Mouse (Mus musculus) embryonic facial prominence, embryonic 11.5 days (tissue): ENCODE measurements around the gene Strada. TPM values are rescaled to one million over a fixed set of nuclear protein-coding genes. Genes with fewer than 3 reads are reported as not detected.

Experiments
- ATAC-seq: fragments of 200-750 bp; cut with Nextera tagmentation; replicated peaks from 2 replicates; pipeline ENCODE4 v1.8.0; 2017; ENCODE audit warnings: low read depth; ENCODE audit not compliant: insufficient number of reproducible peaks, low FRiP score, low TSS enrichment
- DNase-seq: peaks from one replicate; pipeline ENCODE4 v3.0.0-alpha.2; 2015; ENCODE audit warnings: low spot score
- H3K27ac ChIP-seq: fragments of 300-500 bp; sonication (generic); replicated peaks from 2 replicates; pipeline ENCODE4 v1.5.1; 2014; ENCODE audit warnings: mild to moderate bottlenecking, low read depth, low read length, control low read depth
- H3K27me3 ChIP-seq: fragments of 300-500 bp; sonication (generic); 2 replicates; pipeline ENCODE4 v1.6.1; 2014; ENCODE audit warnings: mild to moderate bottlenecking, low read length, moderate library complexity, mixed read lengths; ENCODE audit not compliant: control insufficient read depth, insufficient read depth
- H3K36me3 ChIP-seq: fragments of 300-500 bp; sonication (generic); replicated peaks from 2 replicates; pipeline ENCODE4 v1.6.1; 2014; ENCODE audit warnings: low read depth, mild to moderate bottlenecking, low read length, moderate library complexity, mixed read lengths; ENCODE audit not compliant: control insufficient read depth, insufficient read depth
- H3K4me1 ChIP-seq: fragments of 300-500 bp; sonication (generic); 2 replicates; pipeline ENCODE4 v1.6.1; 2014; ENCODE audit warnings: low read length, mixed read lengths; ENCODE audit not compliant: control insufficient read depth, insufficient read depth
- H3K4me2 ChIP-seq: fragments of 300-500 bp; sonication (generic); 2 replicates; pipeline ENCODE4 v1.6.1; 2014; ENCODE audit warnings: low read depth, mild to moderate bottlenecking, control low read depth, low read length, moderate library complexity
- H3K4me3 ChIP-seq: fragments of 300-500 bp; sonication (generic); 2 replicates; pipeline ENCODE4 v1.5.1; 2014; ENCODE audit warnings: low read depth, low read length, control low read depth
- H3K9ac ChIP-seq: fragments of 300-500 bp; sonication (generic); replicated peaks from 2 replicates; pipeline ENCODE4 v1.6.1; 2014; ENCODE audit warnings: mild to moderate bottlenecking, control low read depth, low read length
- H3K9me3 ChIP-seq: fragments of 300-500 bp; sonication (generic); replicated peaks from 2 replicates; pipeline ENCODE4 v1.6.1; 2016; ENCODE audit warnings: mild to moderate bottlenecking, low read length, inconsistent platforms, mixed read lengths; ENCODE audit not compliant: control insufficient read depth
- WGBS: fragments of 180-500 bp; shearing (Covaris S2); extraction: QIAGEN DNeasy Blood & Tissue Kit; methylation state at CpG from one replicate; pipeline ENCODE4 v1.1.7; 2014; 5-methylcytosine and 5-hydroxymethylcytosine counted together
- polyA plus RNA-seq: library from polyadenylated mRNA; unstranded; fragments of >200 nt; fragmentation: Nextera tagmentation; extraction: Ambion mirVana; gene quantifications from 2 replicates; pipeline ENCODE4 v1.2.1, GENCODE M21; 2014

Strada gene
- polyA plus RNA-seq, 1 experiment from 2014 or later, result 33.4 TPM

DNA sequence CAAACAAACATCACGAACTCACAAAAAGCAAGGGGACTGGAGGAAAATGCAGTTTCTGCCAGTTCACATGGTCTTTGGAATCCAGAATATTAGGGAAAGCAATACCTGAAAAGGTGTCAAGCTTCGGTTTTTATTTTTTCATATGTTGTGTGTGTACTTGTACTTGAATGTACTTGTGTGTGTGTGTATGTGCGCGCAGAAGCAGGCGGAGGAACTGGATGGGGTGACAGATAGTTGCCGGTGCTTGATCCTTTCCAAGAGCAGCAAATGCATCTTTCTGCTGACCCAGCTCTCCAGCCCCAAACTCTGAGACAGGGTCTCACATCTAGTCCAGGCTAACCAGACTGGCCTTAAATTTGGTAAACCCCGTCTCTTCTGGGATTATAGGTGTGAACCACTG lies 7.1 kb downstream of the Strada start:
- Histone ChIP-seq H3K27me3 (no peaks in the 10 kb centered on the region), H3K27ac (no peak overlapping the region), H3K4me3 (no peak overlapping the region), H3K36me3 (no peaks in the 10 kb centered on the region), H3K9me3 (no peaks in the 10 kb centered on the region), H3K4me1 (no peaks in the 10 kb centered on the region), H3K9ac (no peak overlapping the region), H3K4me2 (no peak overlapping the region)
- no peak for ATAC-seq
- DNase-seq, result no peak
- 93% methylated on average over 7 of the region's 7 CpGs for WGBS

DNA sequence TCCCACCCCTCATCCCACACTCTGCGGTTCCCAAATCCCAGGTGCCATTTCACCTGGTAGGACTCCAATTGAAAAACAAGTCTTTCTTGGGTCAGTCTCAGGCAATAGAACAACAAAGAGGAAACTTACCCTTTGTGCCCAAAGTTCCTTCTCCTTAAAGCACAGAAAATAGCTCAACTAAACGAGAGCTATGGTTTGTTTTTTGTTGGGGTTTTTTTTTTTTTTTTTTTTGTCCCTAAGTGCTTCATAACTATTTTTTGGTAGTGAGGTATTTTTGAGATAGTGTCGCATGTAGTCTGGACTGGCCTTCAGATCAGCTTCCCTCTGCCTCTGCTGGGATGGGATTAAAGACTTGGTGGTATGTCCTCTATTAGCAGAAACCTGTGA lies 7.8 kb downstream of the Strada start:
- ATAC-seq (no peak), DNase-seq (no peak)
- no peaks in the 10 kb centered on the region for H3K36me3 ChIP-seq
- peak overlapping the region; percentile 26 for H3K4me2 ChIP-seq
- peak overlapping the region; percentile 57 for H3K9ac ChIP-seq
- no peak overlapping the region for H3K27ac ChIP-seq
- H3K9me3 ChIP-seq, result no peaks in the 10 kb centered on the region
- no peaks in the 10 kb centered on the region for H3K4me1 ChIP-seq
- H3K4me3 ChIP-seq, result peak overlapping the region; percentile 59
- no peaks in the 10 kb centered on the region for H3K27me3 ChIP-seq
- WGBS, result 38% methylated on average over 3 of the region's 3 CpGs

DNA sequence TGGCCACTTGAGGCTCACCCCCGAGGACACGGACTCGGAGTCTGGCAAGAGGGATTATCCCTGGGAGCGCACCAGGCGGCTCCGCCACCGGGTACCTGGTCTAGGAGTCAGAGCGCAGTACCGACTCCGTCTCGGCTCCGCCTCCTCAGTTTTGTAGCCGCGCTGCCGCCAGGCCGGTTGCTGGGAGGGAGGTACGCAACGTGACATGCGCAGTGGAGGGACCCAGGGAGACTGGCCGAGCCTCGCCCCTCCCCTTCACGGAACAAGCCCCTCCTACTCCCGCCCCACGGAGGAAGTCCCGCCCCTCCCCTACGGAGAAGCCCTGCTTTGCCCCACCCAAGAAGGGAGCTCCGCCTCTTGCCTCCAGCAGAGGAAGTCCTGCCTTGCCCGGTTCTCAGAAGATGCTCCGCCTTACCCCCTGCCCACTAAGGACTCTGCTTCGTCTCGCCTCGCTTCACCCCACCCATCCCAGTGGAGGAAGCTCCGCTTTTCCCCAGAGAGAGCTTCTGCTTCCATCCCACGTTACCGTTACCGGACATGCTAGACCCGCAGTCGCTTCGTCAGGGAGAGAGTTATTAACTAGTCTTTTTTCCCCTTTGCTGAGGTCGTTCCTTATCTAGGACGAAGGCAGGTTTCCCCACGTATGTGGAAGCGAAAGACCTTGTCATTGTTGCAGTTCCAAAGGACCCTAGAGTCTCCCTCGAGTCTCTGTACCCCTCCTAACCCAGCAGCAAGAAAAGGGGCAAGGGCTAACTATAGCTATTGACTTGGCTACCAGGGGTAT lies 8.4 kb downstream of the Strada start:
- Histone ChIP-seq H3K9ac (peak overlapping the region; percentile 67), H3K27ac (peak overlapping the region; percentile 60), H3K9me3 (no peaks in the 10 kb centered on the region), H3K36me3 (no peaks in the 10 kb centered on the region), H3K27me3 (no peaks in the 10 kb centered on the region), H3K4me3 (peak overlapping the region; percentile 59), H3K4me2 (peak overlapping the region; percentile 42), H3K4me1 (no peaks in the 10 kb centered on the region)
- under 1% methylated on average over 44 of the region's 44 CpGs for WGBS
- DNase-seq (peak; percentile 98), ATAC-seq (peak; percentile 96)

DNA sequence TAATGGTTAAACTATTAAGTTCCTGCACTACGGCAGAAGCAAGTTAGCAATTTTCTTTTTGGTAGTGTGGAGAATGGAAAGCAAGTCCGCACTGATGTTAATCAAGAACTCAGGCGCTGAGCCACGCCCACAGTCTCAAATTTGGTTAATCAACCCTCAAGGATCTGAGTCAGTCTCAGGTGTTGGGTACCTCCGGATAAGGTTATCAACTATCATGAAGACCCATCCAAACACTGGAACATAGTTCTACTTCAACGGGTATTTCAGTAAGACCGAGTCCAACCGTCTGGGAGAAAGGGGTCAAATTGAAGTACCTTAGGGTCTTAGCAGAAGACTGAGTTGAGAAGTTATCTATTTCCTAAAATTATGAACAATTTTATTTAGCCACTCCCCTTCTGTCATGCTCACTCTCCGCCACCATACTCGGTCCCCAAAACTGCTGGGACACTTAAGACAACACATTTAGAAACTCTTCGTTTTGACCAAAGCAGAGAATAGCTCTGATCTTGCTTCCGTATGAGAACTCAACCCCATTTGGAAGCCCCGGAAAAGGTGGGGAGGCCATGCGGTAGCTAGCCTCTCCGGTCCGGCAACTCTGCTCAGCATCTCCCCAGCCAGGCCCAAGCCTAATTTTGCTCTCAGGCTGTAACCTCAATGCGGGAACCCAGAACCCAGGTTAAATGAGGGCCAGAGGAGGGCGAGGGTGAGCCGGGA lies 9.2 kb downstream of the Strada start:
- no peak for DNase-seq

DNA sequence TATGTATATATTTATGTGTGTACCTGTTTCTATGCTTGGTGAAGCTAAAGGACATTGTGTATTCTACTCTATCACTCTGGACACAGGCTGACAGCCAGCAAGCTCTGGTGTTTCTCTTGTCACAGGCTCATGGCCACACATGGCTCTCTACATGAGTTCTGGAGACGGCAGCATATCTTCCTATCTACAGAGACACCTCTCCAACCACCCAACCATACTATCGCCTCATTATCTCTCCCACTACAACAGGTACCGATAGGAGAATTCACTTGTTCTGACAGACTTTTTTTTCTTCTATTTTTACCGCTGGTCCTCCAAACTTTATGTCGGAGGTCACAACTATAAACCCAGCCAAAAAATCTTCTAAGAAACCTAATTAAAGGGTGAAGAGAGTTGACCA lies 9.7 kb downstream of the Strada start:
- Histone ChIP-seq H3K4me3 (peak overlapping the region; percentile 59; the same call in 1 of the 2 replicates), H3K4me2 (peak overlapping the region; percentile 42; the same call in 1 of the 2 replicates), H3K9ac (no peak overlapping the region), H3K27ac (no peak overlapping the region), H3K27me3 (no peaks in the 10 kb centered on the region), H3K36me3 (no peaks in the 10 kb centered on the region), H3K4me1 (no peaks in the 10 kb centered on the region), H3K9me3 (no peaks in the 10 kb centered on the region)
- DNase-seq (no peak), ATAC-seq (no peak)
- 87% methylated on average over 5 of the region's 5 CpGs for WGBS

More for the DNA sequence above, 9.2 kb downstream of the Strada start:
- Histone ChIP-seq H3K4me2 (peak overlapping the region; percentile 42), H3K27me3 (no peaks in the 10 kb centered on the region), H3K4me1 (no peaks in the 10 kb centered on the region), H3K27ac (peak overlapping the region; percentile 60), H3K9me3 (no peaks in the 10 kb centered on the region), H3K36me3 (no peaks in the 10 kb centered on the region), H3K4me3 (peak overlapping the region; percentile 59), H3K9ac (peak overlapping the region; percentile 67)
- WGBS, result 10% methylated on average over 19 of the region's 19 CpGs
- ATAC-seq, result no peak; the same call in 1 of the 2 replicates

DNA sequence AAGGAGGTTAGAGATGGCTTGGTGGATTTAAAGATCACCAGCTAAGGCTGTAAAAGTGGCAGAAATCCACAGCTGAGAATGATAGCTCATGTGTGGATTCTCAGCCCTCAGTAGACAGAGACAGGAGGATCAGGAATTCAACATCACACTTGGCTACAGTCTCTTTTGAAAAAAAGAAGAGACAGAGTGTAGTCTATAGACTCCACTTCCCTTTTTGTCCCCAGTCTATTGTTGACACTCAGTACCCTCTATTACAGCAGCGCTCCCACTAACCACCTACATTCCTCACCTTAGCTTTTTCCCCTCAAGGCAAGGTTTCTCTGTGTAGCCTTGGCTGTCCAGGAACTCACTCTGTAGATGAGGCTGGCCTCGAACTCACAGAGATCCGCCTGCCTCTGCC lies 10.3 kb downstream of the Strada start:
- no peak overlapping the region for H3K4me2 ChIP-seq
- no peaks in the 10 kb centered on the region for H3K4me1 ChIP-seq
- no peaks in the 10 kb centered on the region for H3K27me3 ChIP-seq
- ATAC-seq, result no peak
- H3K4me3 ChIP-seq, result no peak overlapping the region
- H3K9me3 ChIP-seq, result no peaks in the 10 kb centered on the region
- WGBS, result 91% methylated on average over 3 of the region's 3 CpGs
- DNase-seq, result no peak
- H3K36me3 ChIP-seq, result no peaks in the 10 kb centered on the region
- H3K27ac ChIP-seq, result no peak overlapping the region
- H3K9ac ChIP-seq, result no peak overlapping the region

DNA sequence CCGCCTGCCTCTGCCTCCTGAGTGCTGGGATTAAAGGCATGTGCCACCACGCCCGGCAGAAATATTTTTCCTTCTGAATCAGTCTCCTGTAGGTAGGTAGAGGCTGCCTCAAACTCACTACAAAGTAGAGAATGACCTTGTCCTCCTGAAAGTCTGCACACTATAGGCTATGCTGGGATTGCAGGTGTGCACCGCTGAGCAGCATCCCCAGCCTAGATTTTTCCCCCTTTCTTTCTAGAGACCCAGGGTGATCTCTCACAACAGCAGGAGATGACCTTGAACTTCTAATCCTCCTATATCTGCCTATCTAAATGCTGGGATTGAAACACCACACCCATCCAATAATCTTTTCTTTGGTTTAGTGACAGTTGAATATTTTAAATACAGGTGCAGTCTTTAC lies 14.6 kb downstream of the Strada start:
- ATAC-seq (no peak), DNase-seq (no peak)
- Histone ChIP-seq H3K27ac (no peak overlapping the region), H3K9me3 (no peaks in the 10 kb centered on the region), H3K27me3 (no peaks in the 10 kb centered on the region), H3K4me3 (no peak overlapping the region), H3K9ac (no peak overlapping the region), H3K4me1 (no peaks in the 10 kb centered on the region), H3K4me2 (no peak overlapping the region), H3K36me3 (no peaks in the 10 kb centered on the region; the same call in 1 of the 2 replicates)
- WGBS, result 94% methylated on average over 4 of the region's 4 CpGs

DNA sequence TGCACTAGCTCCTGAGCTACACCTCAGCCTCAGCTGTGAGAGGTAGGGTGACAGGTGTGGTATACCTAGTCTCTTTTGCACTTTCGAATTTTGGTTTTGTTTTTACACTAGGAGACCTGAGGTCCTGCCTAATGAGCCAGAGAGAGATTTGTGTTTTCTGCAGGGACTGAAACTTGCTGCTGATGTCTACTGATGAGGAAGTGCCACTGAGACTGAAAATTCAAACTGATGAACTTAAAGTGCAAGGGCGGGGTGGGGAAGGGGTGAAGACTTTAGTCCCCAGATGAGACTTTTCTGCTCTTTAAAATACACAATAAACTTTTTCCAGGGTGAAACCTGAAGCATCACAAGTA lies 21.5 kb downstream of the Strada start:
- Histone ChIP-seq H3K4me1 (no peaks in the 10 kb centered on the region), H3K9ac (no peak overlapping the region), H3K27me3 (no peaks in the 10 kb centered on the region), H3K4me3 (no peak overlapping the region), H3K4me2 (no peak overlapping the region), H3K27ac (no peak overlapping the region), H3K36me3 (no peaks in the 10 kb centered on the region; the same call in 1 of the 2 replicates), H3K9me3 (no peaks in the 10 kb centered on the region)
- WGBS, result 78% methylated on average over 2 of the region's 2 CpGs
- ATAC-seq (no peak), DNase-seq (no peak)
